Mouse (Mus musculus) CH12.LX (cell line): ENCODE data around the gene LTO1. TPM values are rescaled to one million over a fixed set of nuclear protein-coding genes. Genes with fewer than 3 reads are reported as not detected.

Source experiments
- DNase-seq: peaks from one replicate; pipeline ENCODE4 v3.0.0-alpha.2; 2013; ENCODE audit errors: extremely low read depth
- H3K27ac ChIP-seq: 2 replicates; pipeline ENCODE4 v1.5.1; 2012; ENCODE audit warnings: low read depth, mild to moderate bottlenecking, control low read depth, moderate library complexity; ENCODE audit not compliant: insufficient read depth
- H3K27me3 ChIP-seq: replicated peaks from 2 replicates; pipeline ENCODE3; 2012; ENCODE audit warnings: inconsistent platforms
- H3K36me3 ChIP-seq, 2 experiments: replicated peaks in 1 of 2; 2 replicates each; pipeline versions ENCODE3 to v1.6.1; 2012; ENCODE audit warnings: inconsistent platforms in 1 of 2, low read length in 1 of 2, mild to moderate bottlenecking in 1 of 2, mixed read lengths in 1 of 2, moderate library complexity in 1 of 2; ENCODE audit not compliant: control insufficient read depth in 1 of 2, insufficient read depth in 1 of 2
- H3K4me1 ChIP-seq, 2 experiments: 2 replicates each; pipeline ENCODE4 v1.6.1; 2012; ENCODE audit warnings: inconsistent platforms in 1 of 2, moderate library complexity in 1 of 2; ENCODE audit not compliant: insufficient read depth in 2 of 2, control insufficient read depth in 1 of 2
- H3K4me2 ChIP-seq: 2 replicates; pipeline ENCODE4 v1.6.1; 2012; ENCODE audit warnings: low read depth, mild to moderate bottlenecking, control low read depth; ENCODE audit not compliant: poor library complexity, insufficient read depth, severe bottlenecking
- H3K4me3 ChIP-seq, 3 experiments: fragments of 150-350 bp in 1 of 3; sonication (generic) in 1 of 3; replicated peaks in 1 of 3; 2 replicates each; pipeline versions ENCODE3 to v1.5.1; 2011 to 2012; ENCODE audit warnings: low read depth in 2 of 3, low read length in 2 of 3, mild to moderate bottlenecking in 2 of 3, moderate library complexity in 2 of 3, control low read depth in 1 of 3, improper control_type of control experiment in 1 of 3, inconsistent platforms in 1 of 3, mixed read lengths in 1 of 3; ENCODE audit not compliant: poor library complexity in 1 of 3
- H3K79me2 ChIP-seq: replicated peaks from 2 replicates; pipeline ENCODE4 v1.6.1; 2012; ENCODE audit warnings: mild to moderate bottlenecking, moderate library complexity; ENCODE audit not compliant: control insufficient read depth, poor library complexity, insufficient read depth, severe bottlenecking; ENCODE audit errors: extremely low read depth
- H3K9ac ChIP-seq: 2 replicates; pipeline ENCODE4 v1.6.1; 2012; ENCODE audit warnings: low read depth, mild to moderate bottlenecking, control low read depth, moderate library complexity; ENCODE audit not compliant: insufficient read depth
- H3K9me3 ChIP-seq: replicated peaks from 2 replicates; pipeline ENCODE3; 2012; ENCODE audit warnings: low read length, inconsistent platforms, mixed read lengths
- BHLHE40 ChIP-seq: IDR thresholded peaks from 2 replicates; pipeline ENCODE4 v1.6.1; 2011; ENCODE audit warnings: mild to moderate bottlenecking, low read depth, low read length, improper control_type of control experiment
- CHD1 ChIP-seq: IDR thresholded peaks from 2 replicates; pipeline ENCODE4 v1.6.1; 2012; ENCODE audit warnings: low read depth, low read length, improper control_type of control experiment, inconsistent platforms
- CHD2 ChIP-seq: IDR thresholded peaks from 2 replicates; pipeline ENCODE4 v1.6.1; 2011; ENCODE audit warnings: low read length, improper control_type of control experiment
- CTCF ChIP-seq, 2 experiments: IDR thresholded peaks in 1 of 2; conservative IDR thresholded peaks in 1 of 2; 2 replicates each; pipeline ENCODE4 v1.5.1; 2011 to 2012; ENCODE audit warnings: low read depth in 2 of 2, low read length in 2 of 2, improper control_type of control experiment in 1 of 2, inconsistent platforms in 1 of 2, mild to moderate bottlenecking in 1 of 2, moderate library complexity in 1 of 2
- E2F4 ChIP-seq: IDR thresholded peaks from 2 replicates; pipeline ENCODE4 v1.6.1; 2011; ENCODE audit warnings: low read depth, low read length, improper control_type of control experiment; ENCODE audit not compliant: insufficient replicate concordance
- ELF1 ChIP-seq: IDR thresholded peaks from 2 replicates; pipeline ENCODE4 v1.6.1; 2014; ENCODE audit warnings: low read depth, mild to moderate bottlenecking, inconsistent platforms, low read length, improper control_type of control experiment
- EP300 ChIP-seq: IDR thresholded peaks from 2 replicates; pipeline ENCODE4 v1.6.1; 2011; ENCODE audit warnings: low read length, improper control_type of control experiment
- ETS1 ChIP-seq: conservative IDR thresholded peaks from 2 replicates; pipeline ENCODE4 v1.6.1; 2012; ENCODE audit warnings: low read depth, mild to moderate bottlenecking, inconsistent platforms, low read length, improper control_type of control experiment, moderate library complexity
- GABPA ChIP-seq: IDR thresholded peaks from 2 replicates; pipeline ENCODE4 v1.6.1; 2012; ENCODE audit warnings: low read depth, low read length, improper control_type of control experiment, inconsistent platforms; ENCODE audit not compliant: insufficient replicate concordance
- HCFC1 ChIP-seq: IDR thresholded peaks from 2 replicates; pipeline ENCODE4 v1.6.1; 2012; ENCODE audit warnings: low read depth, mild to moderate bottlenecking, inconsistent platforms, low read length, improper control_type of control experiment
- IRF4 ChIP-seq: IDR thresholded peaks from 2 replicates; pipeline ENCODE4 v1.6.1; 2014; ENCODE audit warnings: low read depth, mild to moderate bottlenecking, inconsistent platforms, low read length, improper control_type of control experiment
- JUN ChIP-seq: IDR thresholded peaks from 2 replicates; pipeline ENCODE4 v1.6.1; 2011; ENCODE audit warnings: low read depth, mild to moderate bottlenecking, low read length, improper control_type of control experiment, moderate library complexity; ENCODE audit not compliant: insufficient read depth
- JUND ChIP-seq: conservative IDR thresholded peaks from 2 replicates; pipeline ENCODE4 v1.6.1; 2011; ENCODE audit warnings: low read depth, low read length, improper control_type of control experiment
- KAT2A ChIP-seq: IDR thresholded peaks from 2 replicates; pipeline ENCODE4 v1.6.1; 2012; ENCODE audit warnings: low read length, improper control_type of control experiment, inconsistent platforms; ENCODE audit not compliant: insufficient replicate concordance
- MAFK ChIP-seq: IDR thresholded peaks from 2 replicates; pipeline ENCODE4 v1.6.1; 2011; ENCODE audit warnings: low read length, improper control_type of control experiment; ENCODE audit not compliant: insufficient replicate concordance
- MAX ChIP-seq: IDR thresholded peaks from 2 replicates; pipeline ENCODE4 v1.6.1; 2011; ENCODE audit warnings: low read length, improper control_type of control experiment
- MAZ ChIP-seq: IDR thresholded peaks from 2 replicates; pipeline ENCODE4 v1.6.1; 2012; ENCODE audit warnings: low read depth, mild to moderate bottlenecking, inconsistent platforms, low read length, improper control_type of control experiment, moderate library complexity
- MEF2A ChIP-seq: IDR thresholded peaks from 2 replicates; pipeline ENCODE4 v1.6.1; 2014; ENCODE audit warnings: low read depth, mild to moderate bottlenecking, inconsistent platforms, low read length, improper control_type of control experiment, borderline replicate concordance
- MXI1 ChIP-seq: IDR thresholded peaks from 2 replicates; pipeline ENCODE4 v1.6.1; 2011; ENCODE audit warnings: mild to moderate bottlenecking, low read depth, low read length, improper control_type of control experiment
- MYC ChIP-seq: IDR thresholded peaks from 2 replicates; pipeline ENCODE4 v1.6.1; 2011; ENCODE audit warnings: low read depth, mild to moderate bottlenecking, improper control_type of control experiment, low read length
- NELFE ChIP-seq: IDR thresholded peaks from 2 replicates; pipeline ENCODE4 v1.6.1; 2011; ENCODE audit warnings: low read depth, low read length, improper control_type of control experiment
- NRF1 ChIP-seq: IDR thresholded peaks from 2 replicates; pipeline ENCODE4 v1.6.1; 2014; ENCODE audit warnings: low read depth, mild to moderate bottlenecking, inconsistent platforms, low read length, improper control_type of control experiment, moderate library complexity
- PAX5 ChIP-seq: IDR thresholded peaks from 2 replicates; pipeline ENCODE4 v1.6.1; 2012; ENCODE audit warnings: low read length, inconsistent platforms, mixed read lengths
- POLR2A ChIP-seq: IDR thresholded peaks from 2 replicates; pipeline ENCODE4 v1.6.1; 2011; ENCODE audit warnings: low read depth, mild to moderate bottlenecking, improper control_type of control experiment, low read length
- POLR2AphosphoS2 ChIP-seq: IDR thresholded peaks from 2 replicates; pipeline ENCODE4 v1.6.1; 2011; ENCODE audit warnings: low read depth, low read length, improper control_type of control experiment
- RAD21 ChIP-seq: IDR thresholded peaks from 2 replicates; pipeline ENCODE4 v1.6.1; 2011; ENCODE audit warnings: low read depth, mild to moderate bottlenecking, low read length, improper control_type of control experiment, moderate library complexity
- RCOR1 ChIP-seq: conservative IDR thresholded peaks from 2 replicates; pipeline ENCODE4 v1.6.1; 2012; ENCODE audit warnings: low read depth, mild to moderate bottlenecking, inconsistent platforms, low read length, improper control_type of control experiment
- SIN3A ChIP-seq: IDR thresholded peaks from 2 replicates; pipeline ENCODE4 v1.6.1; 2012; ENCODE audit warnings: low read length, improper control_type of control experiment, inconsistent platforms
- SMC3 ChIP-seq: IDR thresholded peaks from 2 replicates; pipeline ENCODE4 v1.6.1; 2011; ENCODE audit warnings: low read depth, low read length, improper control_type of control experiment
- TBP ChIP-seq: conservative IDR thresholded peaks from 2 replicates; pipeline ENCODE4 v1.6.1; 2011; ENCODE audit warnings: low read depth, low read length, improper control_type of control experiment
- TCF12 ChIP-seq: IDR thresholded peaks from 2 replicates; pipeline ENCODE4 v1.6.1; 2014; ENCODE audit warnings: low read depth, mild to moderate bottlenecking, inconsistent platforms, low read length, improper control_type of control experiment
- UBTF ChIP-seq: IDR thresholded peaks from 2 replicates; pipeline ENCODE4 v1.6.1; 2012; ENCODE audit warnings: low read depth, mild to moderate bottlenecking, inconsistent platforms, low read length, improper control_type of control experiment, moderate library complexity
- USF1 ChIP-seq: IDR thresholded peaks from 2 replicates; pipeline ENCODE4 v1.6.1; 2014; ENCODE audit warnings: low read depth, mild to moderate bottlenecking, inconsistent platforms, low read length, improper control_type of control experiment
- USF2 ChIP-seq: conservative IDR thresholded peaks from 2 replicates; pipeline ENCODE4 v1.6.1; 2011; ENCODE audit warnings: low read depth, low read length, improper control_type of control experiment
- ZC3H11A ChIP-seq: IDR thresholded peaks from 2 replicates; pipeline ENCODE4 v1.6.1; 2012; ENCODE audit warnings: low read depth, mild to moderate bottlenecking, inconsistent platforms, low read length, improper control_type of control experiment
- ZKSCAN1 ChIP-seq: IDR thresholded peaks from 2 replicates; pipeline ENCODE4 v1.6.1; 2012; ENCODE audit warnings: low read depth, inconsistent platforms, low read length, improper control_type of control experiment, borderline replicate concordance
- ZMIZ1 ChIP-seq: IDR thresholded peaks from 2 replicates; pipeline ENCODE4 v1.6.1; 2012; ENCODE audit warnings: low read depth, mild to moderate bottlenecking, inconsistent platforms, low read length, improper control_type of control experiment
- ZNF384 ChIP-seq: IDR thresholded peaks from 2 replicates; pipeline ENCODE4 v1.6.1; 2012; ENCODE audit warnings: low read depth, low read length, improper control_type of control experiment, inconsistent platforms
- dilution Hi-C: fragments of 300-500 bp; cut with MboI; formaldehyde crosslinking; loops from 2 replicates; pipeline ENCODE4 v1.14.3; 2020; ENCODE audit warnings: low sequenced_read_pairs; ENCODE audit not compliant: extremely low pct_unique_long_range_greater_than_20kb, extremely low pct_ligation_motif_present
- in situ Hi-C: fragments of 300-500 bp; cut with MboI; formaldehyde crosslinking; loops from 3 replicates; pipeline ENCODE4 v1.14.3; 2019; ENCODE audit warnings: low sequenced_read_pairs, low pct_ligation_motif_present, low pct_unique_long_range_greater_than_20kb, mixed read lengths
- polyA plus RNA-seq: library from polyadenylated mRNA; unstranded; fragments of >175 nt; gene quantifications from 2 replicates; pipeline ENCODE4 v1.2.1, GENCODE M21; 2012; ENCODE audit warnings: low read depth; ENCODE audit not compliant: insufficient read length
- total RNA-seq, 2 experiments: library from RNA; depleted of rRNA; stranded (reverse); fragments of 300-350 nt in 1 of 2; fragments of >200 nt in 1 of 2; gene quantifications; 2 replicates each; pipeline ENCODE4 v1.2.3; 2012 to 2014

Gene LTO1
- total RNA-seq (2012; rRNA removed) (10.2 and 10.7 TPM in 2 replicates), total RNA-seq (2014; rRNA removed) (3.9 and 4.0 TPM in 2 replicates), polyA plus RNA-seq (8.5 and 14.3 TPM in 2 replicates)

GRCm38 (mm10) chr7:144914948-144915750 lies at the start of gene LTO1:
Gene LTO1 (plus strand): TSS chr7:144915100.
- TF ChIP-seq SMC3, result no peak
- peak; percentile 54 for TF ChIP-seq ZMIZ1
- TF ChIP-seq POLR2A, result peak; percentile 73; the same call in 1 of the 2 replicates
- TF ChIP-seq SIN3A, result peak; percentile 97
- TF ChIP-seq MXI1, result peak; percentile 54
- TF ChIP-seq HCFC1, result peak; percentile 92
- no peak for TF ChIP-seq RAD21
- TF ChIP-seq KAT2A, result peak; percentile 78; the same call in 1 of the 2 replicates
- no peak for TF ChIP-seq RCOR1
- no peak for TF ChIP-seq ZC3H11A
- TF ChIP-seq CHD1, result no peak
- no peak for TF ChIP-seq MYC
- no peak for TF ChIP-seq ETS1
- TF ChIP-seq MAFK, result no peak
- peak; percentile 99 for TF ChIP-seq ELF1
- TF ChIP-seq TCF12, result peak; percentile 73
- TF ChIP-seq MAX, result no peak
- no peak for TF ChIP-seq POLR2AphosphoS2
- TF ChIP-seq CTCF (conservative IDR thresholded peaks at IDR 0.05 in 1 of 2, IDR thresholded peaks at IDR 0.05 in 1 of 2; ENCODE audit: low read depth in 2 of 2, low read length in 2 of 2), result no peak
- TF ChIP-seq TBP, result peak; percentile 61; the same call in 1 of the 2 replicates
- TF ChIP-seq ZNF384, result peak; percentile 96
- no peak for TF ChIP-seq UBTF
- TF ChIP-seq MAZ, result 0 out of 2 replicates have a peak, but pooled peaks have one; percentile 40
- no peak for TF ChIP-seq JUN
- TF ChIP-seq PAX5, result no peak
- TF ChIP-seq JUND, result no peak
- no peak for TF ChIP-seq USF2
- TF ChIP-seq E2F4, result no peak
- peak; percentile 54; the same call in 1 of the 2 replicates for TF ChIP-seq NELFE
- no peak for TF ChIP-seq ZKSCAN1
- no peak; the same call in 1 of the 2 replicates for TF ChIP-seq IRF4
- no peak for TF ChIP-seq EP300
- TF ChIP-seq USF1, result no peak
- no peak for TF ChIP-seq BHLHE40
- peak; percentile 88 for TF ChIP-seq NRF1
- no peak for TF ChIP-seq CHD2
- TF ChIP-seq MEF2A, result peak; percentile 28; the same call in 1 of the 2 replicates
- no peak; the same call in 1 of the 2 replicates for TF ChIP-seq GABPA
- TF ChIP-seq, all 38 proteins: peak for 14
- Histone ChIP-seq H3K79me2 (no peaks in the 10 kb centered on the region), H3K4me3 (peak within 1 kb of the TSS; percentile 62 to 93 (median 79)), H3K9ac (peak within 1 kb of the TSS; percentile 48), H3K27ac (peak within 1 kb of the TSS; percentile 60), H3K36me3 (peaks cover 29 to 37% of the 10 kb centered on the region in 2 experiments), H3K9me3 (no peaks in the 10 kb centered on the region), H3K4me2 (peak within 1 kb of the TSS; percentile 55), H3K4me1 (peaks cover 5 to 12% of the 10 kb centered on the region in 2 experiments; a peak in 2 of 4 replicates), H3K27me3 (peaks cover 30% of the 10 kb centered on the region)
- peak; percentile 91 for DNase-seq
- in situ Hi-C loops (no loop called here), dilution Hi-C loops (no loop called here)
